Mouse (Mus musculus) testis, adult 2 months (tissue): ENCODE measurements around the gene Bax.

Experiments
- CTCF ChIP-seq: fragments of 200-500 bp; IDR thresholded peaks from 2 replicates; pipeline ENCODE4 v1.5.1; 2012; ENCODE audit warnings: low read depth, mild to moderate bottlenecking, inconsistent platforms, low read length, moderate library complexity; ENCODE audit not compliant: control insufficient read depth, insufficient read depth, insufficient replicate concordance
- POLR2A ChIP-seq: fragments of 200-500 bp; IDR thresholded peaks from 2 replicates; pipeline ENCODE4 v1.6.1; 2012; ENCODE audit warnings: low read depth, mild to moderate bottlenecking, inconsistent platforms, low read length, moderate library complexity; ENCODE audit not compliant: control insufficient read depth

GRCm38 (mm10) chr7:45462325-45462724 lies 4.4 kb downstream of the Bax start:
- TF ChIP-seq POLR2A (no peak), CTCF (no peak)
